Mouse (Mus musculus) CH12.LX (cell line): ENCODE data around the gene Defb45. TPM values are rescaled to one million over a fixed set of nuclear protein-coding genes. Genes with fewer than 3 reads are reported as not detected.

Experiments
- DNase-seq: peaks from one replicate; pipeline ENCODE4 v3.0.0-alpha.2; 2013; ENCODE audit errors: extremely low read depth
- H3K27ac ChIP-seq: 2 replicates; pipeline ENCODE4 v1.5.1; 2012; ENCODE audit warnings: low read depth, mild to moderate bottlenecking, control low read depth, moderate library complexity; ENCODE audit not compliant: insufficient read depth
- H3K27me3 ChIP-seq: replicated peaks from 2 replicates; pipeline ENCODE3; 2012; ENCODE audit warnings: inconsistent platforms
- H3K36me3 ChIP-seq, 2 experiments: replicated peaks in 1 of 2; 2 replicates each; pipeline versions ENCODE3 to v1.6.1; 2012; ENCODE audit warnings: inconsistent platforms in 1 of 2, low read length in 1 of 2, mild to moderate bottlenecking in 1 of 2, mixed read lengths in 1 of 2, moderate library complexity in 1 of 2; ENCODE audit not compliant: control insufficient read depth in 1 of 2, insufficient read depth in 1 of 2
- H3K4me1 ChIP-seq, 2 experiments: 2 replicates each; pipeline ENCODE4 v1.6.1; 2012; ENCODE audit warnings: inconsistent platforms in 1 of 2, moderate library complexity in 1 of 2; ENCODE audit not compliant: insufficient read depth in 2 of 2, control insufficient read depth in 1 of 2
- H3K4me2 ChIP-seq: 2 replicates; pipeline ENCODE4 v1.6.1; 2012; ENCODE audit warnings: low read depth, mild to moderate bottlenecking, control low read depth; ENCODE audit not compliant: poor library complexity, insufficient read depth, severe bottlenecking
- H3K4me3 ChIP-seq, 3 experiments: fragments of 150-350 bp in 1 of 3; sonication (generic) in 1 of 3; replicated peaks in 1 of 3; 2 replicates each; pipeline versions ENCODE3 to v1.5.1; 2011 to 2012; ENCODE audit warnings: low read depth in 2 of 3, low read length in 2 of 3, mild to moderate bottlenecking in 2 of 3, moderate library complexity in 2 of 3, control low read depth in 1 of 3, improper control_type of control experiment in 1 of 3, inconsistent platforms in 1 of 3, mixed read lengths in 1 of 3; ENCODE audit not compliant: poor library complexity in 1 of 3
- H3K79me2 ChIP-seq: replicated peaks from 2 replicates; pipeline ENCODE4 v1.6.1; 2012; ENCODE audit warnings: mild to moderate bottlenecking, moderate library complexity; ENCODE audit not compliant: control insufficient read depth, poor library complexity, insufficient read depth, severe bottlenecking; ENCODE audit errors: extremely low read depth
- H3K9ac ChIP-seq: 2 replicates; pipeline ENCODE4 v1.6.1; 2012; ENCODE audit warnings: low read depth, mild to moderate bottlenecking, control low read depth, moderate library complexity; ENCODE audit not compliant: insufficient read depth
- H3K9me3 ChIP-seq: replicated peaks from 2 replicates; pipeline ENCODE3; 2012; ENCODE audit warnings: low read length, inconsistent platforms, mixed read lengths
- CHD1 ChIP-seq: IDR thresholded peaks from 2 replicates; pipeline ENCODE4 v1.6.1; 2012; ENCODE audit warnings: low read depth, low read length, improper control_type of control experiment, inconsistent platforms
- CHD2 ChIP-seq: IDR thresholded peaks from 2 replicates; pipeline ENCODE4 v1.6.1; 2011; ENCODE audit warnings: low read length, improper control_type of control experiment
- CTCF ChIP-seq, 2 experiments: IDR thresholded peaks in 1 of 2; conservative IDR thresholded peaks in 1 of 2; 2 replicates each; pipeline ENCODE4 v1.5.1; 2011 to 2012; ENCODE audit warnings: low read depth in 2 of 2, low read length in 2 of 2, improper control_type of control experiment in 1 of 2, inconsistent platforms in 1 of 2, mild to moderate bottlenecking in 1 of 2, moderate library complexity in 1 of 2
- E2F4 ChIP-seq: IDR thresholded peaks from 2 replicates; pipeline ENCODE4 v1.6.1; 2011; ENCODE audit warnings: low read depth, low read length, improper control_type of control experiment; ENCODE audit not compliant: insufficient replicate concordance
- ELF1 ChIP-seq: IDR thresholded peaks from 2 replicates; pipeline ENCODE4 v1.6.1; 2014; ENCODE audit warnings: low read depth, mild to moderate bottlenecking, inconsistent platforms, low read length, improper control_type of control experiment
- EP300 ChIP-seq: IDR thresholded peaks from 2 replicates; pipeline ENCODE4 v1.6.1; 2011; ENCODE audit warnings: low read length, improper control_type of control experiment
- ETS1 ChIP-seq: conservative IDR thresholded peaks from 2 replicates; pipeline ENCODE4 v1.6.1; 2012; ENCODE audit warnings: low read depth, mild to moderate bottlenecking, inconsistent platforms, low read length, improper control_type of control experiment, moderate library complexity
- GABPA ChIP-seq: IDR thresholded peaks from 2 replicates; pipeline ENCODE4 v1.6.1; 2012; ENCODE audit warnings: low read depth, low read length, improper control_type of control experiment, inconsistent platforms; ENCODE audit not compliant: insufficient replicate concordance
- HCFC1 ChIP-seq: IDR thresholded peaks from 2 replicates; pipeline ENCODE4 v1.6.1; 2012; ENCODE audit warnings: low read depth, mild to moderate bottlenecking, inconsistent platforms, low read length, improper control_type of control experiment
- JUN ChIP-seq: IDR thresholded peaks from 2 replicates; pipeline ENCODE4 v1.6.1; 2011; ENCODE audit warnings: low read depth, mild to moderate bottlenecking, low read length, improper control_type of control experiment, moderate library complexity; ENCODE audit not compliant: insufficient read depth
- JUND ChIP-seq: conservative IDR thresholded peaks from 2 replicates; pipeline ENCODE4 v1.6.1; 2011; ENCODE audit warnings: low read depth, low read length, improper control_type of control experiment
- KAT2A ChIP-seq: IDR thresholded peaks from 2 replicates; pipeline ENCODE4 v1.6.1; 2012; ENCODE audit warnings: low read length, improper control_type of control experiment, inconsistent platforms; ENCODE audit not compliant: insufficient replicate concordance
- MAFK ChIP-seq: IDR thresholded peaks from 2 replicates; pipeline ENCODE4 v1.6.1; 2011; ENCODE audit warnings: low read length, improper control_type of control experiment; ENCODE audit not compliant: insufficient replicate concordance
- MAZ ChIP-seq: IDR thresholded peaks from 2 replicates; pipeline ENCODE4 v1.6.1; 2012; ENCODE audit warnings: low read depth, mild to moderate bottlenecking, inconsistent platforms, low read length, improper control_type of control experiment, moderate library complexity
- MEF2A ChIP-seq: IDR thresholded peaks from 2 replicates; pipeline ENCODE4 v1.6.1; 2014; ENCODE audit warnings: low read depth, mild to moderate bottlenecking, inconsistent platforms, low read length, improper control_type of control experiment, borderline replicate concordance
- MXI1 ChIP-seq: IDR thresholded peaks from 2 replicates; pipeline ENCODE4 v1.6.1; 2011; ENCODE audit warnings: mild to moderate bottlenecking, low read depth, low read length, improper control_type of control experiment
- MYC ChIP-seq: IDR thresholded peaks from 2 replicates; pipeline ENCODE4 v1.6.1; 2011; ENCODE audit warnings: low read depth, mild to moderate bottlenecking, improper control_type of control experiment, low read length
- NELFE ChIP-seq: IDR thresholded peaks from 2 replicates; pipeline ENCODE4 v1.6.1; 2011; ENCODE audit warnings: low read depth, low read length, improper control_type of control experiment
- NRF1 ChIP-seq: IDR thresholded peaks from 2 replicates; pipeline ENCODE4 v1.6.1; 2014; ENCODE audit warnings: low read depth, mild to moderate bottlenecking, inconsistent platforms, low read length, improper control_type of control experiment, moderate library complexity
- RAD21 ChIP-seq: IDR thresholded peaks from 2 replicates; pipeline ENCODE4 v1.6.1; 2011; ENCODE audit warnings: low read depth, mild to moderate bottlenecking, low read length, improper control_type of control experiment, moderate library complexity
- RCOR1 ChIP-seq: conservative IDR thresholded peaks from 2 replicates; pipeline ENCODE4 v1.6.1; 2012; ENCODE audit warnings: low read depth, mild to moderate bottlenecking, inconsistent platforms, low read length, improper control_type of control experiment
- SIN3A ChIP-seq: IDR thresholded peaks from 2 replicates; pipeline ENCODE4 v1.6.1; 2012; ENCODE audit warnings: low read length, improper control_type of control experiment, inconsistent platforms
- SMC3 ChIP-seq: IDR thresholded peaks from 2 replicates; pipeline ENCODE4 v1.6.1; 2011; ENCODE audit warnings: low read depth, low read length, improper control_type of control experiment
- UBTF ChIP-seq: IDR thresholded peaks from 2 replicates; pipeline ENCODE4 v1.6.1; 2012; ENCODE audit warnings: low read depth, mild to moderate bottlenecking, inconsistent platforms, low read length, improper control_type of control experiment, moderate library complexity
- USF2 ChIP-seq: conservative IDR thresholded peaks from 2 replicates; pipeline ENCODE4 v1.6.1; 2011; ENCODE audit warnings: low read depth, low read length, improper control_type of control experiment
- ZC3H11A ChIP-seq: IDR thresholded peaks from 2 replicates; pipeline ENCODE4 v1.6.1; 2012; ENCODE audit warnings: low read depth, mild to moderate bottlenecking, inconsistent platforms, low read length, improper control_type of control experiment
- ZKSCAN1 ChIP-seq: IDR thresholded peaks from 2 replicates; pipeline ENCODE4 v1.6.1; 2012; ENCODE audit warnings: low read depth, inconsistent platforms, low read length, improper control_type of control experiment, borderline replicate concordance
- ZMIZ1 ChIP-seq: IDR thresholded peaks from 2 replicates; pipeline ENCODE4 v1.6.1; 2012; ENCODE audit warnings: low read depth, mild to moderate bottlenecking, inconsistent platforms, low read length, improper control_type of control experiment
- dilution Hi-C: fragments of 300-500 bp; cut with MboI; formaldehyde crosslinking; loops from 2 replicates; pipeline ENCODE4 v1.14.3; 2020; ENCODE audit warnings: low sequenced_read_pairs; ENCODE audit not compliant: extremely low pct_unique_long_range_greater_than_20kb, extremely low pct_ligation_motif_present
- in situ Hi-C: fragments of 300-500 bp; cut with MboI; formaldehyde crosslinking; loops from 3 replicates; pipeline ENCODE4 v1.14.3; 2019; ENCODE audit warnings: low sequenced_read_pairs, low pct_ligation_motif_present, low pct_unique_long_range_greater_than_20kb, mixed read lengths
- polyA plus RNA-seq: library from polyadenylated mRNA; unstranded; fragments of >175 nt; gene quantifications from 2 replicates; pipeline ENCODE4 v1.2.1, GENCODE M21; 2012; ENCODE audit warnings: low read depth; ENCODE audit not compliant: insufficient read length
- total RNA-seq, 2 experiments: library from RNA; depleted of rRNA; stranded (reverse); fragments of 300-350 nt in 1 of 2; fragments of >200 nt in 1 of 2; gene quantifications; 2 replicates each; pipeline ENCODE4 v1.2.3; 2012 to 2014

Gene Defb45
- total and polyA plus RNA-seq, 3 experiments: not detected

DNA sequence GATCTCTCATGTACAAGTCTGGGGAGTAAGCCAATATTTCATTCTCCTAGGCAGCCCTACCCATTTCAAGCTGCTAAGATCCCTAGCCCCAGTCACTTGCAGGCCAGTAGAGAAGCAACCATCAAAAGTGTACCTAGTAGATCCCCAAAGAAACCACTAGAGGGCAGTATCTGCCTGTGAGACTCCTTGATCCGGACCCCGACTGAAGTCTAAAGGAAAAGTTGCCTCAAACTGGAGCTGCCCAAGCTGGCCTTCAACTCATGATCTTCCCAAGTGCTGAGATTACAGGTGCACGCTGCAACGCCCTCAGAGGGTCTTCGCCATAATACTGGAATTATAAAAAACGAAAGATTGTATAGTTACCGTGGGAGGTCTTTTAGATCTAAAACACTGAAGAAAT, 16.4 kb upstream of the Defb45 start:
- no peak for TF ChIP-seq ELF1
- TF ChIP-seq NRF1: 0 out of 2 replicates have a peak, but pooled peaks have one; percentile 26
- no peak for TF ChIP-seq KAT2A
- peak; percentile 42; the same call in 1 of the 2 replicates for TF ChIP-seq MEF2A
- TF ChIP-seq MAZ: peak; percentile 65; the same call in 1 of the 2 replicates
- TF ChIP-seq NELFE: peak; percentile 60; the same call in 1 of the 2 replicates
- no peak for TF ChIP-seq ZMIZ1
- no peak for TF ChIP-seq JUN
- TF ChIP-seq GABPA: no peak
- TF ChIP-seq MXI1: no peak
- no peak for TF ChIP-seq CHD1
- no peak for TF ChIP-seq EP300
- TF ChIP-seq E2F4: peak; percentile 51; the same call in 1 of the 2 replicates
- peak; percentile 56; the same call in 1 of the 2 replicates for TF ChIP-seq JUND
- no peak for TF ChIP-seq USF2
- TF ChIP-seq ETS1: no peak
- TF ChIP-seq SIN3A: peak; percentile 59; the same call in 1 of the 2 replicates
- TF ChIP-seq MAFK: no peak
- TF ChIP-seq SMC3: peak; percentile 97
- TF ChIP-seq CHD2: no peak
- TF ChIP-seq UBTF: no peak
- TF ChIP-seq RAD21: peak; percentile 100
- TF ChIP-seq CTCF (conservative IDR thresholded peaks at IDR 0.05 in 1 of 2, IDR thresholded peaks at IDR 0.05 in 1 of 2; ENCODE audit: low read depth in 2 of 2, low read length in 2 of 2): peak; percentile 79 to 98
- peak; percentile 61; the same call in 1 of the 2 replicates for TF ChIP-seq MYC
- no peak for TF ChIP-seq ZKSCAN1
- peak; percentile 89 for TF ChIP-seq ZC3H11A
- TF ChIP-seq RCOR1: no peak
- TF ChIP-seq HCFC1: no peak
- H3K4me2 ChIP-seq: no peak overlapping the region
- H3K79me2 ChIP-seq: no peaks in the 10 kb centered on the region
- no peak overlapping the region for H3K4me3 ChIP-seq
- peak; percentile 79 for DNase-seq
- dilution Hi-C loops (no loop called here), in situ Hi-C loops (loop anchor here (5.0 kb wide), 2 partner anchors 52 to 217 kb away; partner anchors contain the start of genes Bcl2l1 and H13)
- H3K9ac ChIP-seq: no peak overlapping the region
- no peaks in the 10 kb centered on the region for H3K36me3 ChIP-seq
- H3K27me3 ChIP-seq: peaks cover 2% of the 10 kb centered on the region
- no peaks in the 10 kb centered on the region for H3K9me3 ChIP-seq
- H3K27ac ChIP-seq: no peak overlapping the region
- peaks cover 5 to 14% of the 10 kb centered on the region in 2 experiments for H3K4me1 ChIP-seq
